Mouse (Mus musculus) ES-CJ7 (cell line): ENCODE data around the gene Gm11541.

Experiments
- DNase-seq: peaks from one replicate; pipeline ENCODE4 v3.0.0; 2011; ENCODE audit warnings: low read depth, low spot score

Gene Gm11541

GRCm38 (mm10) chr11:94704472-94704871 lies at the start of gene Gm11541:
Gene Gm11541, minus strand, starts transcription at chr11:94704499.
- DNase-seq: no peak

DNA sequence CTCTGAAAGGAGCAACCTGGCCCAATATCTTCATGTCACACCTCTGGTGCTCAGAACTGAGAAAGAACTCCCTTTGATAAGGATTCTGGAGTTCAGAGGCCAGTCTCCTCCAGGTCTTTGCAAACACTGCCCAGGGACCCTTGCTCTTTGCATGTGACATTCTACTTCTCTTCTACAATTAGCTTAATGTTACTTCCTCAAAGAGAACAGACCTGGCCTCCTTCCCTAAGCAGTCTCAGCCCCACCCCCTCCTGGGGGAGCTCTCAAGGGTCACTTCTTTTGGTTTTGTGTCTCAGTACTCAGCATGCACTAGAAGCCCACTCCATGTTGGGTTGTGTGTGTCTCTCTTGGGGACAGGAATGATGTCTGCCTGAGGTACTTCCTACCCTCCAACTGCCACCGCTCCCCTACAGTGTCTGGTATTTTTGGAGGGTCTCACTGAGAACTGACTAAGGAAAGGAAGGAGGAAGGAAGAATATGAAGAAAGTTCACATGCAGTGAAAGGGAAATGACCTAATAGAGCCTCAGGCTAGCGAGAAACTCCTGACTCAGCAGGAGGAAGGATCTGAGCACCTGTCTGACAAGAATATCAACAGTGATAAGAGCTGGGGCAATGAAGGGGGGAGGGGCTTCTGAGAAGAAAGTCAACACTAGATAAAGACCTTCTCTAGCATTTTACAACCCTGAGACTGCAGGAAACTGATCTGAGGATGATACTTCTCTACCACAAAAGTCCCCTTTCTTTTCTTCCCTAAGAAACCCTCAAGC lies 48.8 kb upstream of the Gm11541 start:
- DNase-seq: no peak

DNA sequence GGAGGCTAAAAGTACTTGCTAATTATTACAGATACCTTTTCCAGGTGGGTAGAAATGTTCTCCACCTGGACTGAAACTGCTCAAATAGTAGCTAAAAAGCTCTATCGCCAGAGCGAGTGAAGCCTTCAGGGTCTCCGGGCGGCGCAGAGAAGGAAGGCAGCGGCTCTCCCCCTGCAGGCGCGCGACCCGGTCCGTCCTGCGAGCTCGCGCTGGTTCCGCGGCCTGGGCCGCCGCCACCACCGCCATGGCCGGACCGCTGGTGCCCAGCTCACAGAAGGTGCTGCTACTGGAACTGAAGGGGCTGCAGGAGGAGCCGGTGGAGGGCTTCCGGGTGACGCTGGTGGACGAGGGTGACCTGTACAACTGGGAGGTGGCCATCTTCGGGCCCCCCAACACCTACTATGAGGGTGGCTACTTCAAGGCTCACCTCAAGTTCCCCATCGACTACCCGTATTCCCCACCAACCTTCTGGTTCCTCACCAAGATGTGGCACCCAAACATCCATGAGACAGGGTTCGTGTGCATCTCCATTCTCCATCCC lies 37.5 kb upstream of the Gm11541 start, which contains the start of gene Cdc34b:
Gene Cdc34b, plus strand, starts transcription at position 51 of the 541 bp plus-strand sequence.
- DNase-seq: no peak

DNA sequence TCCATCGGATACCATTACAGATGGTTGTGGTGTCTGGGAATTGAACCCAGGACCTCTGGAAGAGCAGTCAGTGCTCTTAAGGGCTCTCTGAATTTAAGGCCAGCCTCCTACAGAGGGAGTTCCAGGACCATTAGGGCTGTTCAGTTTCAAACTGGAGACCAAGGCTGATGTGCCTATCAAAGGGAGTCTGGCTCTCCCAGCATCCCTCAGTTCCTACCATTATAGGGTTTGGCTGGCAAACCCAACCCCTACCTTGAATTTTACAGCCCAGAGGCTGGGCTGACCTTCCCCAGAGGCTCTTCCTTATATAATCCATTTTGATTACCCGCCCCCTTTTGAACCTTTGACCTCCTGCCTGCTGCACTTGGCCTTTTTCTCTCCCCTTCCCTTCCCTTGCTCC lies 31.4 kb upstream of the Gm11541 start:
- peak; percentile 58 for DNase-seq

GRCm38 (mm10) chr11:94732773-94733172 lies 28.5 kb upstream of the Gm11541 start:
- DNase-seq: peak; percentile 92

- DNase-seq: no peak
Measured at GRCm38 (mm10) chr11:94731229-94731628, 26.9 kb upstream of the Gm11541 start.

DNA sequence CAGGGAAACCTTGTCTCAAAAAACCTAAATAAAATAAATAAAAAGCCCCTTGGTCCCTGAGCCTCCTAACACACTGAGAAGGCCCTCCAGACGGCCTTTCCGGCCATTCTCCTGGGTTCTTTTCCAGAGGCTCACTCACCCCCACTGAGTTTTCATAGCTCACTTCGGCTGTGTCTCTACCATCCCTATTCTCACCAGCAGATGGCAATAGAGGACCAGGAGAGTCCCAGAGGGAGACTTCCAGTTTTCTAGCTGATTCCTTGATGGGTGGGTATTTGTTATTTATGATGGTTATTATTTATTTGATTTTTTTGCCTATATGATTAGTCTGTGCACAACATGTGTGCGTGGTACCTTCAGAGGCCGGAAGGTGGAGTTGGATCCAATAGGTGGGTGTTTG lies 26.0 kb upstream of the Gm11541 start:
- DNase-seq: peak; percentile 76

DNA sequence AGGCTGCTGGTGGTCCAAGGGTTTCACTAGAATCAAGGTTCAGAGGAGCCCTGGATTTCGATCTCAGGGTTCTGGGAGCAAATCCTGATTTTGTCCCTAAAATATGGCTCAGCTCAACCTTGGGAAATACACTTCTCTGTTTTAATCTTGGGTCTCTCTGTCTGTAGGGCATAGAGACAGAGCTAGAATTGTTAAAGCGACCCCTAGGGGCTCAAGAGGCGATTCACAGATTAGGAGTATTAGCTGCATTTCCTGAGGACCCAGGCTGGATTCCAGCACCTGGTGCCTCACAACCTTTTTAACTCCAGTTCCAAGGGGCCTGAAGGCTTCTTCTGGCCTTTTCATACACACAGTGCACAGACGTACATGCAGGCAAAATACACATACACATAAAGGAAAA lies 25.3 kb upstream of the Gm11541 start:
- peak; percentile 66 for DNase-seq

- DNase-seq: no peak
Measured at GRCm38 (mm10) chr11:94728545-94728944, 24.2 kb upstream of the Gm11541 start.

DNA sequence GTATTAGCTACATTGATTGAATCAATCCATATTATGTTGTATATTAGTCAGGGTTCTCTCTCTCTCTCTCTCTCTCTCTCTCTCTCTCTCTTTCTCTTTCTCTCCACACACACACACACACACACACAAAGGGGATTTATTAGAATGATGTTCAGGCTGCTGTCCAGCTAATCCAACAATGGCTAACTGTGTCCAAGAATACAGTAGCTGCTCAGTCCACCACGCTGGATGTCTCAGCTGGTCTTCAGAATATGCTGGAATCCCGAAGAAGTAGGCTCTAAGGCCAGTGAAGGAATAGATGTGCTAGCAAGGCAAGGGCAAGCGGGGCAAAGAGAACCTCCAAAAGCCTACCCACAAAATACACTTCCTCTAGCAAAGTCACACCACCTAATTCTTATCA lies 23.0 kb upstream of the Gm11541 start:
- no peak for DNase-seq

DNA sequence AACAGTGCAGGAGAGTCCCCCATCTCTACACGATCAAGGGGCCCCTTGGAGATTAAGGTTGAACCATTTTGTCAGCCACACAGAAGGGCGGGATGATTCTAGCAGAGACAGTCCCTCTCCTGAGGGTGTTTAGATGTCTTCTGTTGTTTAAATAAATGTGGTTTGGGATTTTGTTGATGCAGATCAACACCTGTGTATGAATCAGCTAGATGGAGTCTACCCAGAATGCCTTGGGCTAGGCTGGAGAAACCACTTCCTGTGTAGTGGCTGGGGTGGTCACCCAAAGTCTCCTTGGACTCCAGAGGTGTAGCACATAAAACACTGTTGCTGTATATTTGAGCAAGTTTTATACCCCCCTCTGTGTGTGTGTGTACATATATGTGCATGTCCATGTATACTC lies 14.9 kb upstream of the Gm11541 start:
- no peak for DNase-seq

DNA sequence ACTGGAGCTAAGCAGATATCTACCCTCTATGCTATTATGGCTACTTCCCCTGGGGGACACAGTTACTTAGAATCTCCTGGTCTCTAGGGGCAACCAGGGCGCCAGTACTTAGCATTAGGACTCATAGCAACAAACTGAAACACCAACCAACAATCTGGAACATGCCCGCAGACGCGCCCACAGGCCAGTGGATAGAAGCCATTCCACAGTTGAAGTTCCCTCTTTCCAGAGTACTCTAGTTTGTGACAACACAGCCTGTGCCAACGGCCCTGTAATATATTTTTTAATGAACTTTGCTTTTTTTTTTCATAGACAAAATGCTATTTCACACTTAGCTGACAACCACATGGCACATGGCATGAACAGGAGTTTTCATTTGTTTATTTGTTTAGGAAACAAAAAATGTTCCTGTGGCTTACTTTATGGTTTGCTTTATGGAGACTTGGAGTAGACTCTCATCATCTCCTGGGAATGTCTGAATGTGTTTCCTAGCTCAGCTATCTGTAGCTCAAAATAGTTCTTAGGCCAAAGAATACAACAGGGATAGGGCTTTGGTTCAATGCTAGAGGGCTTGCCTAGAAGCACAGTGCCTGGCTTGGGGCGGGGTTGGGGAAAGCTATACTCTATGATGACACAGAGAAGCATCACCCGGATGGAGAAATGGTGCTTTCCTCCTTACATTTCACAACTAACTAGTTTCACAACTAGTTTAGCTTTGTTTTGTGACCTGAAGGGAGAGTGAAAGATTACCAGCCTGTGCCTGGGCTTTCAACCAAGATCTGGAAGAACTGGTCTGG lies 14.0 kb upstream of the Gm11541 start:
- no peak for DNase-seq

DNA sequence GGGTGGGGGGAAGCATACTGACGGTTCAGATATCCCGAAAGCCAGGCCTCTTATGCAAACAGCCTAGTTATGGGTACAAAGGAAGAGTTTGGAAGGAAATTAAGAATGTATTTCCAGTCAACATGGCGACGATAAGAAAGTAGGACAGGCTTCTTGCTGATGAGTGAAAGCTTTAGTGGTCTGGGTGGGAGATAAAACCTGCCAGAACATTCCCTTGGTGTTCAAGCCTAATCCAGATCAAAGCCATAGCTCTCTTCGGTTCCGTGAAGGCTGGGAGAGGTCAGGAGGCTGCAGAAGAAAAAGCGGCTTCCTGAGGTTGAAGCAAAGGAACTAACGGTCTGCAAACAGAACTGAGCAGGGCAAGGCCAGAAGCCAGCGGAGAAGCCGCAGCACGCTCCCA lies 12.9 kb upstream of the Gm11541 start:
- no peak for DNase-seq

DNA sequence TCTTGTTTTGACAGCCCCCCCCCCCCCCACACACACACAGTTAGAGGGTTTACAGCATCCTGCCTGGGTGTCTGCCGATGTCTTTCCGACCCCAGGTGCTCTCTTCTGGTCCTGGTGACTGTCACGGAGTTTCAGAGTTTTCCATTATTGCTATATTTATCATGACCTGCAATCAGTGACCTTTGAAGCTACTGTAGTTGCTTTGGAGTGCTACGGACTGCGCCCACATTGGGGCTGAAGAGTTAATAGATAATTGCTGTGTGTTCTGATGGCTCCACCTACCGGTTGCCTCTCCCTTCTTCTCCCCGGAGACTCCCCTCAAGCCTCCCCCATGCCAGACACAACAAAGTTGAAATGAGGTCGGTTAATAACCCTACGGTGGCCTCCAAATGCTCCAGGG lies 12.5 kb upstream of the Gm11541 start:
- DNase-seq: peak; percentile 48

DNA sequence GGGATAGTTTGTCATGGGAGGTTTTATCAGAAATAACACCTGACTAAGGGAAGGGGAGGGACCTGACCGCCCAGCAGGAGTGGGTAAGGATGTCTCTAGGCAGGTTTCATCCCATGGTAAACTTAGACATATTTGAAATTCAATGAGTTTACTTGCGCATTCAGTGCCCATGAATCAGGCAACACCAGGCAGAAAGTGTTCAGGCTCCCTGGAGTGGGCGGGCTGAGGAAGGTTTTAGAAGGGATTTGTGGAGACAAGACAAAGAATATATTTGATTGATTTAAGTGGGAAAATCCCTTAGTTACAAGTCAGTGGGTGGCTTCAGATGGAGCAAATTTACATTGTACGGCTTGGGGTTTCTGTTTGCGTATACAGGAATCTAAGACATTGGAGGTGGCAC lies 11.3 kb upstream of the Gm11541 start:
- DNase-seq: no peak

DNA sequence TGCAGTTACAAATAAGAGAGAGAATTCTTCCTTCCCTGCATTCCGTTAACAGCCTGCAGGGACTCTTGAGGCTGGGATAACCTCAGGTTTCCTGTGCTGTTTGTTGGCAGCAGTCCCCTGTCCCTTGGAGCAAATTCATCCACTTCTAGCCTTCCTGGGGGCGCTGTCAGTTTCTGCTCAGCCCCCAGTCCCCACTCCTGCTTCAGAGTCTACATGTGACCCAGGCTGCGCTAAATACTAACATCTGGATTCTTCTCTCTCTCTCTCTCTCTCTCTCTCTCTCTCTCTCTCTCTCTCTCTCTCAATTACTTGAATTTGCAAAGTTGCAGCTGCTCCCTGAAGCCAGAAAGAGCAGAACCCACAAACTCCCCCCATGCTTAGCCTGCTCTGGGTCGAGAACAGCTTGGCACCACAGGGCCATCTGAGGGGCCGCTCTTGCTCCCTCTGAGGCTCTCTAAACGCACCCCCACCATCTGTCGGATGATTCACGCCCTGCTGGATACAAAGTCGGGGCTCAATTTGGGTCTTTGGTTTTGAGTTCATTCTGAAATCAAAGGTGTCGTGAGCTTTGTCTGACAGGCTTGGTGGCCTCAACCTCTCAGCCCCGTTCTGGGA lies 9.1 kb upstream of the Gm11541 start:
- no peak for DNase-seq

GRCm38 (mm10) chr11:94704020-94704419 lies 279 bp downstream of the Gm11541 start:
- peak; percentile 40 for DNase-seq

GRCm38 (mm10) chr11:94702216-94702610 lies 2.1 kb downstream of the Gm11541 start:
- DNase-seq: no peak

DNA sequence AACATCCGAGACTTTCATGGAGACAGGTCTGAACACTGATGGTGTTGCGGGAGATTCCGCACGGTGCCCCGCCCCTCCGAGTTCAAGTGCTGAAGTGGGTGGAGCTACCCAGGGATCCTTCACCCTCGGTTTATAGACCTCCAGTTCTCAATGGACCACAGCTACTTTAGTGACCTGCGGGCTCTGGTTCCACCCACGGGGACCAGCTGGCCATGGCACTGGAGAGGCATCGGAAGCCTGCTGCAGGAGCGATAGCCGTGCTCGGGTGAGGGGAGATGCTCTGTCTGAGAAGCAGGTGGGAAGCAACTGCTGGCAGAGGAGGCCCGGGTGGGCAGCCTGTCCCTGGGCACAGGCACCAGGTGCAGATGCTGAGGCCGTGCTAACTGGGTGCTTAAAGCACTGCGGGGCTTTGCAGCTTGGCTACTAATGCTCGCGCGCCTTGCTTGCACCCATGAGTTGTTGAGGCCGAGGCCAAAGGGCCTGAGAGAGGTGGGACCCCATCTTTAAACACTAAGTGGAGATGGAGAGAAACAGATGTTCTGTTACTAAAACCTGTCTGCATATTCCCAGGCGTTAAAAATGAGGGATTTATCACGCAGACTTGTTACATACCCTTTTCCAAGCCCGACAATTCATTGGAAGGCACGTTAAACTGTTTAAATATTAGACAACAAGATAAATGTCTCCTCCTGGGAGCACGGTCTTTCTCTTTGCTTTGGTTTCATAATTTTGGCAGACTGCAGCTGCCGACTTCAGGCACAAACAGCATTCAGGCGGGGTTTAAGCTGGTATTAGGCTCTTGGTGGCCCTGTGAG lies 2.7 kb downstream of the Gm11541 start:
- no peak for DNase-seq

DNA sequence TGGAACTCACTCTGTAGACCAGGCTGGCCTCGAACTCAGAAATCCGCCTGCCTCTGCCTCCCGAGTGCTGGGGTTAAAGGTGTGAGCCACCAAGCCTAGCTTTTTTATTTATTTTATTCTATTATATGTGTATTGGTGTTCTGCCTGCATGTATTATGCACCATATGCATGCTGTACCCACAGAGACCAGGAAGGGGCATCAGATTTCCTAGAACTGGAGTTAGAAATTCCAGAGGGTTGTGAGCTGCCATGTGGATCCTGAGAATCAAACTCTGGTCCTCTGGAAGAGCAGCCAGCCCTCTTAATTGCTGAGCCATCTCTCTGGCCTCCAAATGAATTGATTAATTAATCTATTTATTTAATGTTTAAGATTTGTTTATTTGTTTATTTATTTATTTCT lies 4.9 kb downstream of the Gm11541 start:
- DNase-seq: peak; percentile 84

GRCm38 (mm10) chr11:94697703-94698464 lies 6.4 kb downstream of the Gm11541 start:
- DNase-seq: peak; percentile 41
